Mouse (Mus musculus): Measurements from ENCODE around the gene Msl2. TPM values are rescaled to one million over a fixed set of nuclear protein-coding genes. Genes with fewer than 3 reads are reported as not detected.

Msl2 gene
- polyA plus RNA-seq, 1 experiment, result 8.6 TPM

DNA sequence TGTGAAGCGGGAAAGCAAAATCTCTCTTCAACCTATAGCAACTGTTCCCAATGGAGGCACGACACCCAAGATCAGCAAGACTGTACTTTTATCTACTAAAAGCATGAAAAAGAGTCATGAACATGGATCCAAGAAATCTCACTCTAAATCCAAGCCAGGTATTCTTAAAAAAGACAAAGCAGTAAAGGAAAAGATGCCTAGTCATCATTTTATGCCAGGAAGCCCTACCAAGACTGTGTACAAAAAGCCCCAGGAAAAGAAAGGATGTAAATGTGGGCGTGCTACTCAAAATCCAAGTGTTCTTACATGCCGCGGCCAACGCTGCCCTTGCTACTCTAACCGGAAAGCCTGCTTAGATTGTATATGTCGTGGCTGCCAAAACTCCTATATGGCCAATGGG, 27.6 kb downstream of the Msl2 start:
- H3K36me3 ChIP-seq (ENCODE audit: control insufficient read depth, insufficient read depth), result peaks cover 31% of the 10 kb centered on the region
- H3K4me2 ChIP-seq (ENCODE audit: low read depth), result no peak overlapping the region

DNA sequence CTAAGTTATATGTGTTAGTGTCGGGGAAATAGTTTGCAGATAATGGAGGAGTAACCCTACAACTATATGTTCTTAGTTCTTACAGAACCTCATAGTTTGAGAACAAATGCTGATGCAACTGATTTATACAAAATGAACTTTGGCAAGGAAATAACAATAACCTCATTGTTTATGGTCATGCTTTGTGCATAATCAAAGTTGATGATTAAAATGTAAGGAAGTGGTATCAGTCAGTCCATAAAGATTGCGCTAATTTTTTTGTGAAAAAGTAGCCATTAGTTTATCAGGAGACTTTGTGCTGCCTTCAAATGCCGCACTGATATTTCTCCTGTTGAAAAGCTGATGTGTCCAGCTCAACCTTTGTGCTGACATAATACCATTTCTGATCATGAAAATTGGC, 28.4 kb downstream of the Msl2 start:
- TF ChIP-seq TCF3 (IDR thresholded peaks at IDR 0.05; ENCODE audit: insufficient read length, low read depth) (no peak), E2F4 (IDR thresholded peaks at IDR 0.05; ENCODE audit: insufficient read depth) (no peak), SRF (IDR thresholded peaks at IDR 0.05; ENCODE audit: control insufficient read depth, insufficient read length, low read depth) (no peak), POLR2A (IDR thresholded peaks at IDR 0.05; ENCODE audit: insufficient read length, low read depth) (no peak), CEBPB (IDR thresholded peaks at IDR 0.05; ENCODE audit: insufficient read depth, poor library complexity, severe bottlenecking) (no peak), MYOG (IDR thresholded peaks at IDR 0.05; ENCODE audit: control insufficient read depth in 1 of 3, insufficient read depth in 1 of 3, insufficient read length in 2 of 3, low read depth in 2 of 3) (no peak)
- H3ac ChIP-seq (ENCODE audit: control insufficient read depth, insufficient read length), result no peak overlapping the region
- no peaks in the 10 kb centered on the region for H3K27me3 ChIP-seq (ENCODE audit: control insufficient read depth, insufficient read depth, insufficient read length)
- peaks cover 37% of the 10 kb centered on the region for H3K36me3 ChIP-seq (ENCODE audit: control insufficient read depth, insufficient read depth)
- H3K4me3 ChIP-seq, result no peak overlapping the region
- H3K79me2 ChIP-seq (ENCODE audit: control insufficient read depth, insufficient read depth), result peaks cover 67% of the 10 kb centered on the region
- no peak overlapping the region for H3K4me2 ChIP-seq (ENCODE audit: low read depth)

More for the DNA sequence above, 27.6 kb downstream of the Msl2 start:
- Histone ChIP-seq H3K4me3 (no peak overlapping the region), H3ac (ENCODE audit: control insufficient read depth, insufficient read length) (no peak overlapping the region), H3K27me3 (ENCODE audit: control insufficient read depth, insufficient read depth, insufficient read length) (no peaks in the 10 kb centered on the region), H3K79me2 (ENCODE audit: control insufficient read depth, insufficient read depth) (peaks cover 74% of the 10 kb centered on the region)
- TF ChIP-seq USF1 (IDR thresholded peaks at IDR 0.05; ENCODE audit: low read depth), result no peak
- no peak for TF ChIP-seq POLR2AphosphoS2 (IDR thresholded peaks at IDR 0.05; ENCODE audit: insufficient read length, low read depth)
- TF ChIP-seq TCF12 (IDR thresholded peaks at IDR 0.05; ENCODE audit: insufficient read depth, poor library complexity, severe bottlenecking), result no peak
- TF ChIP-seq CEBPB (IDR thresholded peaks at IDR 0.05; ENCODE audit: insufficient read depth, poor library complexity, severe bottlenecking), result no peak
- TF ChIP-seq E2F4 (IDR thresholded peaks at IDR 0.05; ENCODE audit: insufficient read depth), result no peak
- no peak for TF ChIP-seq REST (IDR thresholded peaks at IDR 0.05; ENCODE audit: insufficient read depth, insufficient read length)
- TF ChIP-seq MAX (IDR thresholded peaks at IDR 0.05; ENCODE audit: low read depth), result no peak
- TF ChIP-seq TCF3 (IDR thresholded peaks at IDR 0.05; ENCODE audit: insufficient read length, low read depth), result no peak
- TF ChIP-seq MYOG (IDR thresholded peaks at IDR 0.05; ENCODE audit: control insufficient read depth in 1 of 3, insufficient read depth in 1 of 3, insufficient read length in 2 of 3, low read depth in 2 of 3), result no peak
- TF ChIP-seq MYOD1 (IDR thresholded peaks at IDR 0.05; ENCODE audit: control insufficient read depth in 1 of 3, insufficient read length in 2 of 3, low read depth in 2 of 3), result no peak
- TF ChIP-seq POLR2A (IDR thresholded peaks at IDR 0.05; ENCODE audit: insufficient read length, low read depth), result no peak
- no peak for TF ChIP-seq SRF (IDR thresholded peaks at IDR 0.05; ENCODE audit: control insufficient read depth, insufficient read length, low read depth)

DNA sequence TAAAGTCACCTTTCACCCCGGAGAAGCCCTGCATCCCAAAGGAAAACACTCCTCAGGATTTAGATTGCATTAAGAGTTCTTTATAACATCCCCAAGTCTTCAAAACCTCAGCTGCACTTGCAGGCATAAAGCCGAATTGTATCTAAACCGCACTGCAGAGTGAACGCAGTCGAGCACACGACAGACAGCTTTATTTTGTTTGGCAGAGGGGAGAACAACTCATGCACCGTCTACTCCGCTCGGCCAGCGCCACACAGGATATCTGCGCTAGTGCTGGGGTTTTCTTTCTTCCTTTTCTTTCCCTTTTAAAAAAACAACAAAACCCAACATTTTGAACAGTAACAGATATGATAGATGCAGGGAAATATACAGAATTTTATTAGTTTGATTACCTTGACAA, 31.0 kb downstream of the Msl2 start:
- Histone ChIP-seq H3K79me2 (ENCODE audit: control insufficient read depth, insufficient read depth) (peaks cover 40% of the 10 kb centered on the region), H3K27me3 (ENCODE audit: control insufficient read depth, insufficient read depth, insufficient read length) (no peaks in the 10 kb centered on the region), H3K4me3 (no peak overlapping the region), H3K36me3 (ENCODE audit: control insufficient read depth, insufficient read depth) (peaks cover 42% of the 10 kb centered on the region), H3ac (ENCODE audit: control insufficient read depth, insufficient read length) (no peak overlapping the region), H3K4me2 (ENCODE audit: low read depth) (no peak overlapping the region)
- TF ChIP-seq USF1 (IDR thresholded peaks at IDR 0.05; ENCODE audit: low read depth), result no peak
- TF ChIP-seq POLR2AphosphoS2 (IDR thresholded peaks at IDR 0.05; ENCODE audit: insufficient read length, low read depth), result peak; percentile 28

DNA sequence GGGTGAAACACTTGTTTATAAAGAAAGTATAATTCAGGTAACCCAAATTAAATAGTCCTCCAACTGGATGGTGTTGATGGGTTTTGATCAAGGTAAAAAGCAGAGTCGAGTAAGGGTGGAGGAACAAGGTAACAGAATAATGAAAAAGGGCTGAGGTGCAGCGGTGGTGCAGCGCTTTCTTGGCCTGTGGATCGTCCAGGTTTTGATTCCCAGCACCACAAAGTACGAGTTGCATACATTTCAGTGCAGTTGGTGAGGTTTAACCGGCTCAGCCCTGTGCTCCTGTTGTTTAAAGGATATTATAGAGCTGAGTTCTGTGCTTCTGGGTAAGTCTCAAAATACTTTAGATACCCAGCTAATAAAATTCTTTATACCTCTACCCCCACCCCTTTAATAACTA, 31.8 kb downstream of the Msl2 start:
- H3K79me2 ChIP-seq (ENCODE audit: control insufficient read depth, insufficient read depth), result peaks cover 32% of the 10 kb centered on the region
- H3K36me3 ChIP-seq (ENCODE audit: control insufficient read depth, insufficient read depth), result peaks cover 37% of the 10 kb centered on the region
- H3K4me3 ChIP-seq, result no peak overlapping the region
- no peak overlapping the region for H3ac ChIP-seq (ENCODE audit: control insufficient read depth, insufficient read length)
- H3K4me2 ChIP-seq (ENCODE audit: low read depth), result no peak overlapping the region
- H3K27me3 ChIP-seq (ENCODE audit: control insufficient read depth, insufficient read depth, insufficient read length), result no peaks in the 10 kb centered on the region
- TF ChIP-seq POLR2AphosphoS2 (IDR thresholded peaks at IDR 0.05; ENCODE audit: insufficient read length, low read depth), result peak; percentile 38
- TF ChIP-seq REST (IDR thresholded peaks at IDR 0.05; ENCODE audit: insufficient read depth, insufficient read length), result no peak
- TF ChIP-seq TCF3 (IDR thresholded peaks at IDR 0.05; ENCODE audit: insufficient read length, low read depth), result no peak

DNA sequence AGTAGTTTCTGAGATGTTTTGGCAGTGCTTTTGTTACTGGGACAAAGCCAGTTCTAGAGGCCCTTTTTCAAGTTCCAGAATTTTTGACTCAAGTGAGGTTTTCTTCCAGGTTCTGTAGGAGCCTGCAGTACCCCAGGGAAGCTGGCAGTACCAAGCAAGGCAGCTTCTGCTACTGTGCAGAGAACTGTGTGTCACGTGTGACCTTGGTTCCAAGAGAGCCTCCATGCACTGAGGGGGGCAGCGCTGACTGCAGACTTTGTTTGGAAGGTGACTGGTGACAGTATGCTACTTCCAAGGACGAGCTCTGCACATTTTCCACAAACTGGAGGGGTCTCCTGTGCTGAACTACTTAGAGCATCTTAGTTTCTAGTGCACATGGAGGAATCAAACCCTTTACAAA, 33.5 kb downstream of the Msl2 start:
- Histone ChIP-seq H3K79me2 (ENCODE audit: control insufficient read depth, insufficient read depth) (peaks cover 17% of the 10 kb centered on the region), H3K4me2 (ENCODE audit: low read depth) (no peak overlapping the region), H3K4me3 (no peak overlapping the region), H3K36me3 (ENCODE audit: control insufficient read depth, insufficient read depth) (peaks cover 31% of the 10 kb centered on the region), H3ac (ENCODE audit: control insufficient read depth, insufficient read length) (no peak overlapping the region), H3K27me3 (ENCODE audit: control insufficient read depth, insufficient read depth, insufficient read length) (no peaks in the 10 kb centered on the region)
- TF ChIP-seq POLR2A (IDR thresholded peaks at IDR 0.05; ENCODE audit: insufficient read length, low read depth) (peak; percentile 21), TCF12 (IDR thresholded peaks at IDR 0.05; ENCODE audit: insufficient read depth, poor library complexity, severe bottlenecking) (no peak), SRF (IDR thresholded peaks at IDR 0.05; ENCODE audit: control insufficient read depth, insufficient read length, low read depth) (no peak), MYOD1 (IDR thresholded peaks at IDR 0.05; ENCODE audit: control insufficient read depth in 1 of 3, insufficient read length in 2 of 3, low read depth in 2 of 3) (no peak), POLR2AphosphoS2 (IDR thresholded peaks at IDR 0.05; ENCODE audit: insufficient read length, low read depth) (peak; percentile 62), TCF3 (IDR thresholded peaks at IDR 0.05; ENCODE audit: insufficient read length, low read depth) (no peak), USF1 (IDR thresholded peaks at IDR 0.05; ENCODE audit: low read depth) (no peak), CEBPB (IDR thresholded peaks at IDR 0.05; ENCODE audit: insufficient read depth, poor library complexity, severe bottlenecking) (no peak), MAX (IDR thresholded peaks at IDR 0.05; ENCODE audit: low read depth) (no peak), MYOG (IDR thresholded peaks at IDR 0.05; ENCODE audit: control insufficient read depth in 1 of 3, insufficient read depth in 1 of 3, insufficient read length in 2 of 3, low read depth in 2 of 3) (no peak)

Measured in myocyte (in vitro differentiated cells).